Mouse (Mus musculus) olfactory bulb, adult 2 months (tissue): ENCODE data around the gene Gja8.

Experiments used
- CTCF ChIP-seq: fragments of 200-500 bp; IDR thresholded peaks from 2 replicates; pipeline ENCODE4 v1.5.1; 2012; ENCODE audit warnings: low read depth, mild to moderate bottlenecking, low read length, moderate library complexity; ENCODE audit not compliant: insufficient read depth
- POLR2A ChIP-seq: fragments of 200-500 bp; IDR thresholded peaks from 2 replicates; pipeline ENCODE4 v1.6.1; 2012; ENCODE audit warnings: mild to moderate bottlenecking, low read depth, low read length, moderate library complexity; ENCODE audit not compliant: insufficient read depth

DNA sequence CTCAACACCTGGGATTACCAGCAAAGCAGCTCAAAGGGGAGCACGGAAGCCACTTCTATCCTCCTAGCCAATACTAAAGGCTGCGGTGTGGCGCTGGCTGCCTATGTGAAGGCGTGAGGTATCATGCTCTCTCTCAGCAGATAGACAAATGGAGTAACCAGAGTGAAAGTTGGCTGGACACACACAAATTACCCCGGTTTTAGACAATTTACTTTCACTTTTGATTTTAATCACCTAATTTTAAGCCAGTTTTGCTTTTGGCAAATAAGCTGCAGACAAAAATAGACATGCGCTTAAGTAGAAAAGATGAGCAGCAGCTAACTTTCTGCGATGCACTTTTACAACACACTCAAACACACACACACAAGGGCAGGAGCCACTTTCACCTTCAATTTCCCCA is 42.1 kb downstream of the Gja8 start:
- TF ChIP-seq CTCF (no peak), POLR2A (no peak)
